Mouse (Mus musculus) midbrain, embryonic 14.5 days (tissue): ENCODE data around the gene 1810055G02Rik. TPM values are rescaled to one million over a fixed set of nuclear protein-coding genes. Genes with fewer than 3 reads are reported as not detected.

Experiments used
- ATAC-seq: fragments of 200-750 bp; cut with Nextera tagmentation; 2 replicates; pipeline ENCODE4 v1.8.0; 2017; ENCODE audit warnings: moderate number of reproducible peaks, moderate library complexity; ENCODE audit not compliant: low FRiP score, low TSS enrichment
- DNase-seq: peaks from one replicate; pipeline ENCODE4 v3.0.0-alpha.2; 2015
- H3K27ac ChIP-seq: fragments of 300-500 bp; sonication (generic); replicated peaks from 2 replicates; pipeline ENCODE4 v1.5.1; 2014; ENCODE audit warnings: mild to moderate bottlenecking, low read depth, low read length, moderate library complexity
- H3K27me3 ChIP-seq: fragments of 300-500 bp; sonication (generic); 2 replicates; pipeline ENCODE4 v1.6.1; 2014; ENCODE audit warnings: low read length, control low read depth, mixed read lengths; ENCODE audit not compliant: control insufficient read depth, insufficient read depth
- H3K36me3 ChIP-seq: fragments of 300-500 bp; sonication (generic); 2 replicates; pipeline ENCODE4 v1.6.1; 2014; ENCODE audit warnings: low read length, control low read depth; ENCODE audit not compliant: control insufficient read depth, insufficient read depth
- H3K4me1 ChIP-seq: fragments of 300-500 bp; sonication (generic); 2 replicates; pipeline ENCODE4 v1.6.1; 2014; ENCODE audit warnings: mild to moderate bottlenecking, antibody characterized with exemption, low read length, control low read depth; ENCODE audit not compliant: control insufficient read depth, insufficient read depth
- H3K4me2 ChIP-seq: fragments of 300-500 bp; sonication (generic); 2 replicates; pipeline ENCODE4 v1.6.1; 2014; ENCODE audit warnings: mild to moderate bottlenecking, low read length, moderate library complexity
- H3K4me3 ChIP-seq: fragments of 300-500 bp; sonication (generic); replicated peaks from 2 replicates; pipeline ENCODE4 v1.5.1; 2014; ENCODE audit warnings: low read depth, low read length
- H3K9ac ChIP-seq: fragments of 300-500 bp; sonication (generic); replicated peaks from 2 replicates; pipeline ENCODE4 v1.6.1; 2014; ENCODE audit warnings: mild to moderate bottlenecking, low read length, moderate library complexity
- H3K9me3 ChIP-seq: fragments of 300-500 bp; sonication (generic); 2 replicates; pipeline ENCODE4 v1.6.1; 2016; ENCODE audit warnings: low read length, control low read depth, mixed read lengths; ENCODE audit not compliant: control insufficient read depth
- WGBS: fragments of 180-500 bp; shearing (Covaris S2); extraction: QIAGEN DNeasy Blood & Tissue Kit; methylation state at CpG from one replicate; pipeline ENCODE4 v1.1.7; 2014; 5-methylcytosine and 5-hydroxymethylcytosine counted together
- polyA plus RNA-seq: library from polyadenylated mRNA; unstranded; fragments of >200 nt; fragmentation: Nextera tagmentation; extraction: Ambion mirVana; gene quantifications from 2 replicates; pipeline ENCODE4 v1.2.1, GENCODE M21; 2014

1810055G02Rik gene
- polyA plus RNA-seq, 1 experiment from 2014 or later = 31.4 TPM

GRCm38 (mm10) chr19:3691337-3691736 lies 16.8 kb upstream of the 1810055G02Rik start:
- Histone ChIP-seq H3K27me3 (peaks cover 6% of the 10 kb centered on the region; the same call in 1 of the 2 replicates), H3K4me1 (0 out of 2 replicates have a peak, but pooled peaks cover 4% of the 10 kb centered on the region), H3K9ac (no peak overlapping the region), H3K4me2 (no peak overlapping the region), H3K9me3 (no peaks in the 10 kb centered on the region), H3K36me3 (no peaks in the 10 kb centered on the region), H3K4me3 (no peak overlapping the region), H3K27ac (no peak overlapping the region)
- DNase-seq (no peak), ATAC-seq (no peak)
- 95% methylated on average over 5 of the region's 5 CpGs for WGBS

- Histone ChIP-seq H3K4me3 (no peak overlapping the region), H3K36me3 (no peaks in the 10 kb centered on the region), H3K4me2 (no peak overlapping the region), H3K27ac (no peak overlapping the region), H3K9me3 (no peaks in the 10 kb centered on the region), H3K9ac (no peak overlapping the region), H3K4me1 (no peaks in the 10 kb centered on the region), H3K27me3 (no peaks in the 10 kb centered on the region; the same call in 1 of the 2 replicates)
- WGBS = 72% methylated on average over 6 of the region's 6 CpGs
- no peak for ATAC-seq
- no peak for DNase-seq
Observed at GRCm38 (mm10) chr19:3692414-3693145, 15.5 kb upstream of the 1810055G02Rik start.

GRCm38 (mm10) chr19:3694476-3694875 lies 13.6 kb upstream of the 1810055G02Rik start:
- H3K9ac ChIP-seq = no peak overlapping the region
- no peak overlapping the region for H3K4me3 ChIP-seq
- no peaks in the 10 kb centered on the region for H3K4me1 ChIP-seq
- ATAC-seq (no peak), DNase-seq (no peak)
- H3K27ac ChIP-seq = no peak overlapping the region
- H3K36me3 ChIP-seq = no peaks in the 10 kb centered on the region
- 79% methylated on average over 2 of the region's 2 CpGs for WGBS
- H3K9me3 ChIP-seq = no peaks in the 10 kb centered on the region
- no peak overlapping the region for H3K4me2 ChIP-seq
- H3K27me3 ChIP-seq = no peaks in the 10 kb centered on the region

- H3K27ac ChIP-seq = no peak overlapping the region
- 86% methylated on average over 3 of the region's 3 CpGs for WGBS
- DNase-seq = no peak
- no peak overlapping the region for H3K4me3 ChIP-seq
- H3K4me1 ChIP-seq = no peaks in the 10 kb centered on the region
- no peak overlapping the region for H3K9ac ChIP-seq
- no peak overlapping the region for H3K4me2 ChIP-seq
- ATAC-seq = no peak
- no peaks in the 10 kb centered on the region for H3K27me3 ChIP-seq
- H3K36me3 ChIP-seq = no peaks in the 10 kb centered on the region
- no peaks in the 10 kb centered on the region for H3K9me3 ChIP-seq
Observed at GRCm38 (mm10) chr19:3695006-3695405, 13.1 kb upstream of the 1810055G02Rik start.

GRCm38 (mm10) chr19:3695471-3695870 lies 12.6 kb upstream of the 1810055G02Rik start:
- H3K4me2 ChIP-seq = no peak overlapping the region
- H3K27ac ChIP-seq = no peak overlapping the region
- H3K9me3 ChIP-seq = no peaks in the 10 kb centered on the region
- H3K4me3 ChIP-seq = no peak overlapping the region
- no peak for ATAC-seq
- H3K9ac ChIP-seq = no peak overlapping the region
- no peaks in the 10 kb centered on the region for H3K36me3 ChIP-seq
- WGBS = 87% methylated on average over 4 of the region's 4 CpGs
- no peaks in the 10 kb centered on the region for H3K27me3 ChIP-seq
- DNase-seq = no peak
- H3K4me1 ChIP-seq = no peaks in the 10 kb centered on the region

- Histone ChIP-seq H3K4me3 (no peak overlapping the region), H3K4me1 (no peaks in the 10 kb centered on the region), H3K4me2 (no peak overlapping the region), H3K9ac (no peak overlapping the region), H3K9me3 (no peaks in the 10 kb centered on the region), H3K36me3 (no peaks in the 10 kb centered on the region), H3K27ac (no peak overlapping the region), H3K27me3 (no peaks in the 10 kb centered on the region)
- ATAC-seq (no peak), DNase-seq (no peak)
- 93% methylated on average over 8 of the region's 8 CpGs for WGBS
Observed at GRCm38 (mm10) chr19:3695976-3696375, 12.1 kb upstream of the 1810055G02Rik start.

- no peaks in the 10 kb centered on the region for H3K9me3 ChIP-seq
- DNase-seq = no peak
- 86% methylated on average over 7 of the region's 7 CpGs for WGBS
- ATAC-seq = no peak
- H3K9ac ChIP-seq = no peak overlapping the region
- no peak overlapping the region for H3K4me2 ChIP-seq
- no peaks in the 10 kb centered on the region for H3K27me3 ChIP-seq
- no peak overlapping the region for H3K27ac ChIP-seq
- no peak overlapping the region for H3K4me3 ChIP-seq
- H3K4me1 ChIP-seq = no peaks in the 10 kb centered on the region
- no peaks in the 10 kb centered on the region for H3K36me3 ChIP-seq
Observed at GRCm38 (mm10) chr19:3698035-3698434, 10.1 kb upstream of the 1810055G02Rik start.

GRCm38 (mm10) chr19:3699508-3700438 lies 8.3 kb upstream of the 1810055G02Rik start:
- Histone ChIP-seq H3K4me3 (no peak overlapping the region), H3K9ac (no peak overlapping the region), H3K27me3 (no peaks in the 10 kb centered on the region), H3K4me2 (no peak overlapping the region), H3K27ac (no peak overlapping the region), H3K9me3 (no peaks in the 10 kb centered on the region), H3K4me1 (no peaks in the 10 kb centered on the region), H3K36me3 (no peaks in the 10 kb centered on the region)
- no peak for ATAC-seq
- peak; percentile 81 for DNase-seq
- 39% methylated on average over 6 of the region's 6 CpGs for WGBS
